Mouse (Mus musculus) CH12.LX (cell line): ENCODE results near the gene Pcgf3.

Experiments
- CTCF ChIP-seq, 2 experiments: IDR thresholded peaks in 1 of 2; conservative IDR thresholded peaks in 1 of 2; 2 replicates each; pipeline ENCODE4 v1.5.1; 2011 to 2012; ENCODE audit warnings: low read depth in 2 of 2, low read length in 2 of 2, improper control_type of control experiment in 1 of 2, inconsistent platforms in 1 of 2, mild to moderate bottlenecking in 1 of 2, moderate library complexity in 1 of 2
- EP300 ChIP-seq: IDR thresholded peaks from 2 replicates; pipeline ENCODE4 v1.6.1; 2011; ENCODE audit warnings: low read length, improper control_type of control experiment
- MAX ChIP-seq: IDR thresholded peaks from 2 replicates; pipeline ENCODE4 v1.6.1; 2011; ENCODE audit warnings: low read length, improper control_type of control experiment
- MAZ ChIP-seq: IDR thresholded peaks from 2 replicates; pipeline ENCODE4 v1.6.1; 2012; ENCODE audit warnings: low read depth, mild to moderate bottlenecking, inconsistent platforms, low read length, improper control_type of control experiment, moderate library complexity
- POLR2AphosphoS2 ChIP-seq: IDR thresholded peaks from 2 replicates; pipeline ENCODE4 v1.6.1; 2011; ENCODE audit warnings: low read depth, low read length, improper control_type of control experiment
- SMC3 ChIP-seq: IDR thresholded peaks from 2 replicates; pipeline ENCODE4 v1.6.1; 2011; ENCODE audit warnings: low read depth, low read length, improper control_type of control experiment
- TCF12 ChIP-seq: IDR thresholded peaks from 2 replicates; pipeline ENCODE4 v1.6.1; 2014; ENCODE audit warnings: low read depth, mild to moderate bottlenecking, inconsistent platforms, low read length, improper control_type of control experiment
- UBTF ChIP-seq: IDR thresholded peaks from 2 replicates; pipeline ENCODE4 v1.6.1; 2012; ENCODE audit warnings: low read depth, mild to moderate bottlenecking, inconsistent platforms, low read length, improper control_type of control experiment, moderate library complexity
- USF1 ChIP-seq: IDR thresholded peaks from 2 replicates; pipeline ENCODE4 v1.6.1; 2014; ENCODE audit warnings: low read depth, mild to moderate bottlenecking, inconsistent platforms, low read length, improper control_type of control experiment
- ZNF384 ChIP-seq: IDR thresholded peaks from 2 replicates; pipeline ENCODE4 v1.6.1; 2012; ENCODE audit warnings: low read depth, low read length, improper control_type of control experiment, inconsistent platforms

DNA sequence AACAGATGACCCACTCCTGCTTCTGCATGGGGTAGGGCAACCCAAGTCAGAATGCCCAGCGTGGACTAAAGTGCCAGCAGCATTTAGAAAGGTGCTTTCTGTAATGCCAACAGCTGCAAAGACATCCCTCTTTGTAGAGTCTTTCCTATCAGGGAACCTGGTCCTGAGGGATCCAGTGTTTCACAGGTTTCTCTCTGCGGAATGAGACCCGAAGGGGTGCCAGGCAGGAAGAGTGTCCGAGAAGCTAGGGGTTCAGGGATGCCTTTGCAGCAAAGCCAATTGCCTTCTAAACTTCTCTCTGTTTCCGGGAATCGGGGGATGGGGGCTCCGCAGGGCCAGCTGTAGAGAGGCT, 88.1 kb downstream of the Pcgf3 start:
- TF ChIP-seq CTCF (conservative IDR thresholded peaks at IDR 0.05 in 1 of 2, IDR thresholded peaks at IDR 0.05 in 1 of 2; ENCODE audit: low read depth in 2 of 2, low read length in 2 of 2) (no peak), UBTF (no peak), TCF12 (no peak), MAX (no peak), EP300 (no peak), USF1 (no peak), MAZ (no peak), POLR2AphosphoS2 (no peak), ZNF384 (no peak), SMC3 (no peak)
